Mouse (Mus musculus) lung, postnatal 4 days (tissue): ENCODE results near the gene Kbtbd12.

Source experiments
- DNase-seq, 2 experiments: peaks; one replicate each; pipeline ENCODE4 v3.0.0; 2021

The Kbtbd12 gene

GRCm38 (mm10) chr6:88545397-88545790, 92.4 kb downstream of the Kbtbd12 start:
- no peak for DNase-seq

DNA sequence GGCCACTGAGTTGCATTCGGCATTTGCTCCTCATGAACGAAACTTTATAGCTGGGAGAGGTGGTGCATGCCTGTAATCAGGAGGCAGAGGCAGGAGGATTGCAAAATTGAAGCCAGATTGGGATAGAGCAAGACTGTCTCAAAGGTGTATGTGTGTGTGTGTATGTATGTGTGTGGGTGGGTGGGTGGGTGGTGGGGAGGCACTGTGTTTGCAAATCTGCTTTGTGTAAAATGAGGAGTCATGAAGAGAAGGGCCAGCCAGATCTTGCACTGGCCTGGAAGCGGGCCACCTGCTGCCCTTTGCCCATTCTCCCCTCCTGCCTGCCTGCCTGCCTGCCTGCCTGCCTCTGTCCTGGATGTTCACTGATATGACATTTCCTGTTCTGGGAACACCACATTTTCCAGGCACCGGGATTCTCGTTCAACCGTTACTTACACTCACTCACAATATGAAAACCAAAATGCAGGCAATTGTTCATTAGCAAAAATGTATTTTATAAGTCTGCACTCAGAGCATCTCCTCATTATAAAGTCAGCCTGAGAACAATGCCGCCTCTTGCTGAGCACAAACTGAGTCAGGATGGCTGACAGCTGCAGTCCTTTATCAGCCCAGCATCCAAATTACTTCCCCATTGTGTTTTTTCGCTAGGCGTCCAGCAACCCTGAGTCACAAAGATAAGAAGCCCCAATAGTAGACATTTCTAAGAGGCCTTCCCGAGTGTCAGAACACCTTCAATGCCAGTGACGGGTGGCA, 92.9 kb downstream of the Kbtbd12 start:
- DNase-seq = no peak

DNA sequence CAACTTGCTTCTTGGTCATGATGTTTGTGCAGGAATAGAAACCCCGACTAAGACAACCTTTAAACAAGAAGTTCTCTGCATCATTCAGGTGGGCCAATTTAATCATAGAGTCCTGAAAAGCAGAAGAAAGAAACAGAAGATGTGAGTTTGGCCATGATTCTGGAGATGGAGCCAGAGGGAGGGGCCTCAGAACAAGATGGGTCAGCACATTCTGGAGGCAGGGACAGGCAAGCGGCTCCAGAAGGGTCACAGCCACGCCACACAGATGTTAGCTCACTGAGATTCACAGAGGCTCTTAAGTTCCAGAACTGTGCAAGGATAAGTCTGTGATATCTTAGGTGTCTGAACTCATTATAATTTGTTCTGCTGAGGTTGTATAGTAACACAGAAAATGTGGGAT, 93.5 kb downstream of the Kbtbd12 start:
- DNase-seq = no peak

- DNase-seq = no peak
Measured at GRCm38 (mm10) chr6:88540093-88540755, 97.5 kb downstream of the Kbtbd12 start.

DNA sequence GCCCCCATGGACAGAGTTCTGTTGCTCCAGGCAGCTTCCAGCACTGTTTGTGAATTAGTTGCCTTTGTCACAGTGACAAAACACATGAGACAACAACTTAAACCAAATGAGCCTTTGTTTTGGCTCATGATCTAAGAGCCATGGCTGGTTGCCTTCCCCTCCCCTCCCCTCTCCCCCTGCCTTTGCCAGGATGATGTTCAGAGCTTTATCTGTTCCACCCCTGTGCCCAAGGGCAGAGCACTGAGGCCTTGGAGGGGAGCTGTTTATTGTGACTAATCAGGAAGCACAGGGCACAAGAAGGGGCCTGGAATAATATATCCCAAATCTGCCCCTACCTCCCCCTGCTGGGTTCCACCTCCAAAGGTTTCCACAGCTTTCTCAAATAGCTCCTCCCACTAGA, 107.4 kb downstream of the Kbtbd12 start:
- no peak for DNase-seq

- no peak for DNase-seq
Measured at GRCm38 (mm10) chr6:88524056-88524455, 113.7 kb downstream of the Kbtbd12 start.

- no peak for DNase-seq
Measured at GRCm38 (mm10) chr6:88523451-88523850, 114.3 kb downstream of the Kbtbd12 start.

DNA sequence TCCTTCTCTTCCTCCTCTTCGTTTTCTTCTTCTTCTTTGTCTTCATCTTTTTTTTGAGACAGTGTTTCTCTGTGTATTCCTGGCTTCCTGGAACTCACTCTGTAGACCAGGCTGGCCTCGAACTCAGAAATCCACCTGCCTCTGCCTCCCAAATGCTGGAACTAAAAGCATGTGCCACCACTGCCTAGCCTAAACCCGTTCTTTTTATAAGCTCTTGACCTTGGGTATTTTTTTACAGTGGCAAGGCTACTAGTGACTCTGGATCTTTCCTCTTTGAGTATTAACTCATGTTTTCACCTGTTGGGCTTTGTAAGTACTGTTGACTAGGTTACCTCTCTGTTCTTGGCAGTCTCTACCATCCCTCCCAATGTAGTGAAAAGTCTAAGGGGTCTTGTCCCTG, 114.7 kb downstream of the Kbtbd12 start:
- no peak for DNase-seq

- no peak for DNase-seq
Measured at GRCm38 (mm10) chr6:88522606-88523005, 115.1 kb downstream of the Kbtbd12 start.

- DNase-seq = no peak
Measured at GRCm38 (mm10) chr6:88521821-88522220, 115.9 kb downstream of the Kbtbd12 start.

DNA sequence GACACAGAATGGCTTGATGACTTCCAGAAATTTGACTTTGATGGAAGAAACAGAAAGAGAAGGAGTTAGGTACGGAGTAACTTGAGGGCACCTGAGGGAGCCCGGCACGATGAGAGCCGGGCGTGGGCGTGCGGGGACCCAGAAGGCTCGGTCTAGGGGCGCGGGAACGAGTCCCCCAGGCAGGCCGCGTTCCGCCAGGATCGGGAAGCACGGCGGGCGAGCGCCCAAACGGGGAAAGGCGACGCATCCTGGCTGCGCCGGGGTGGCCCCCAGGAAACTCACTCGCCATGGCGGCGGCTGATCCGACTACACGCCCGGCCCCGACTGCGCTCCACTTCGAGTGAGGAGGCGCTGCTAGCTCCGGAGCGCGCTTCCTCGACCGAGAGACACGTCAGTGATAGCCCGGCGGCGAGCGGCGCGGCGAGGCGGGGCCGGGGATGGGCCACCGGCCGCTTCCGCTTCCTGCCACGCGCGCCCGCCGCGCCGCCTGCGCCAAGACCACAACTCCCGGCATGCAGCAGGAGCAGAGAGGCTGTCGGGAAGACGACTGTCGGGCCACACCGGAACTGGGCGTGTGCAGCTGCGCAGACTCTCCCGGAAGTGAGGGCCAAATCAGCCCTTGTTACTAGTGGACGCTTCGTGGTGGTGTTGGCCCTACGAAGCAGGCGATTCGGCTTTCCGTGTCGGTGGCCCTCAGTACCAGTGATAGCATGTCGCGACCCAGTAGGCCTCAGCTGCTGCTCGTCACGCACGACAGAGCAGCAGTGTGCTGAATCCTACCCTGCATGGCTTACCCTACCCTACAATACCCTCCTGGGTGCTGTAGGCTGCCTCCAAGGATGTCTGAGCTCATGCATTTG, 119.1 kb downstream of the Kbtbd12 start, which contains the start of gene Sec61a1:
Gene Sec61a1, minus strand, starts transcription at position 502 of the 860 bp plus-strand sequence.
- DNase-seq = peak; percentile 97 to 98

DNA sequence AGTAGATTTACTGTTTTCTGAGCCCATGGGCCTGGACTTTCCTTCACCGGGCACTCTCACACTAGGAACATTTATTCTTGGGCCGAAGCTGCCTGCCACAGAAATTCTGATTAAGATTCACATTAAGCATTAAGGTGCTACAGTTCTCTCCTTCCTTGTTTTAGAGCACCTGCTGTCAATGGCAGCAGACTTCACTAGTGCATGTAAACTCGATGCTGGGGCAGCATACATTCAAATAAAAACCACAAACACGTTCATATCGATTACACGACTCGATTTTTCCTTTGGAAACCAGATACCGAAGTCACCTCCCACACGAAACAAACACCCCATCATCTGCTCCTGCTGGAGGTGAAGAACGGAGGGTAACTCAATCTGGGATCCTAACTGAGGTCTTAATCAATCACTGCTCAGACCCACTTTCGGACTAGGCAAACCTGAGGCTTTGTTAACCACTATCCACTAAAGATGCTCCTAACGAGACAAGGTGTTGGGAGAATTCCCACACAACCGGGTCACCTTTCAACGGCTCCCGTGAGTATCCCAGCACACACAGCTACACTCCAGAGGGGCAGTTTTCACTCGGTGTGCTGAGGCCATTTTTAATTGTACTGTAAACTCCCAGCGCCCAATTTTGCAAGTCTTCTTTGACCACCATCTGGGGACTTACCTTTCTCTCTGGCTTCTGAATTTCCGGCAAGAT, 119.9 kb downstream of the Kbtbd12 start:
- DNase-seq = no peak

- no peak for DNase-seq
Measured at GRCm38 (mm10) chr6:88516667-88517066, 121.1 kb downstream of the Kbtbd12 start.

- DNase-seq = no peak
Measured at GRCm38 (mm10) chr6:88515971-88516370, 121.8 kb downstream of the Kbtbd12 start.

DNA sequence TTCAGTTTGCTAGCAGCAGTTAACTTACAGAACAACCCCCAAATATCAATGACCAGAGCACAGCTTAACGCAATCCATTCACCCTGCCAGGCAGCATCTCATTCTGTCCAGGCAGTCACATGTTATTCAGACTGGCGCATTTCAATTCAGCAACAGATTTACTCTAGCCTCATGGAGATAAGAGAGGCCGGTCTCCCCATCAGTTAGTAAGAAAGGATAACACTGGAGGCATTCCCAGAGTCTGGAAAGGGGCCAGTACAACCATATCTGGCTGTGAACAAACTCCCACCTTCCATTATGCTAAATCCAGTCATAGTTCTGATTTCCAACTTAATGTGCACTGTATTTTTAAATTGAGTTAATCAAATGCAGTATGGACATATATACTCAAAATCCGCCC, 123.2 kb downstream of the Kbtbd12 start:
- no peak for DNase-seq

DNA sequence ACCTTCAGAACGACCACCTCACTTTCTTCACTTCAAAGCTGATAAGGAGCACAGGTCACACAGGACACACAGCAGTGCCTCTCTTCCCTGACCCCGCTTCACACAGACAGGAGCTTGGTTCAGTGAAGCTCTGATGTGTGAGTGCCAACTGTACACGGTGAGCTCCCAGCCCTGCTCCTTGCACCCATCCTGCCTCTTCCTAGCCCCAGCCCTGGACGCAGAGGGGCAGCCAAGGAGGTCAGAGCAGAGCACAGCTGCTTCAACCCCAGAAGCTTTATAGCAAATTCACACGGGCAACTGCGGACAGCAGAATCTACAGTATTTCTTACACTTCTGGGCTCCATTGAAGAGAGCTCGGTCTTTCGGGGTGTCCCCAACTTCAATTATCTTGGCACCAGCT, 123.8 kb downstream of the Kbtbd12 start:
- DNase-seq = no peak

DNA sequence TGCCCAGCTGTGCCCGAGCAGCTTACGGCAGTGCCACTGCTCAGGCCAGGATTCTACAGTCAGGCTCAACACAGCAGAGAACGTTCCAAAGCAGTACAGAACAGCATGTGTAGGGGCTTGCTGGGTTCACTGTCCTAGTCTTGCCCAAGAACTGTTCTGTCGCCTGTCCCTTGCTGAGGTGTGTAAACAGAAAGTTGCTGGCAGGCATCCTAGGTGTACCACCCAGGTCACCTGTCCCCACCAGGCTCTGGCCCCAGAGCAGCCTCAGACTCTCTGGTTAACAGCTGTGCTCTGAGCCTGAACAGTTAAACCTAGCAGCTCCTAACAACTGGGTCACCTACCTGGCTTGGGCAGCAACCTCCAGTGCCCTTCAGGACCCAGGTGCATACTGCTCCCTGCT, 134.7 kb downstream of the Kbtbd12 start:
- DNase-seq = no peak

DNA sequence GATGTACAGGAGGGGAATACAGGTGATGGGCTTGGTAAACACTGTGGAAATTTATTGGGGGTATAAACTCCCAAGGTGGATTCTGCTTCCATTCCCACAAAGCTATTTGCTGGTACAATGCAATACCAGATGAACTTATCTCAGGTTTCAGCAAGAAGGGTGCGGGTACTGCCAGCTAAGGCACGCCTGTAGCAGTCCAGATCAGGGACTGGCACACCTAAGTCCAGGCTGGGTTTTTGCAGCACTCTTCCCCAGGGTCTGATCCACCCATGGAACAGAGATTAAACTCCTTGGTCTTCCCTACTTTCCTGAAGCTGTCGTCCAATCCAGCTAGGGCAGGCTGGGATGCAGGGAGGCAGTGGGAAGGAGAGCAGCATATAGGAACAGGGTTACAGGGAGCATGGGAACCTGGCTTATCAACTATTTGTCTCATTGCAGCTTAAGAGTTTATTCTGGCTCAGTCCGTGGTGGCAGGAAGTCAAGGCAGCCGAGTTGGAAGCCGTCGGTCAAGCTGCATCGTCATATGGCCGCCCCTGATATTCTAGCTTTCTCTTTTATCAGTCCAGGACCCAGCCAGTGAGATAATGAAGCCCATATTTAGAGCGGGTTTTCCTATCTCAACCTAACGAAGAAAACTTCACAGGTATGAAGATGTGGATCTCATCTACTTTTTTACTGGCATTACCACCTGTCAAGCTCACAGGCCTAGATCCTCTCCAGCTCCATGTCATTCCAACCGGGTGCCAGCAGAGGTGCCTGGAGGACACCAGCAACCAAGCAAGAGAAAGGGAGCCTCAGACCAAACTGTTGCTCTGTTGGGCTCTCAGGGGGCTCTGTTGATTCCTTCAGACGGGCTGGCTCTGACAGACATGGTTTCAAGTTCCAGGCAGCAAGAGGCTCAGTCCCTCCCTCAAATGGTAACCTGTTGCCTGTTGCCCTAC, 135.4 kb downstream of the Kbtbd12 start:
- no peak for DNase-seq

DNA sequence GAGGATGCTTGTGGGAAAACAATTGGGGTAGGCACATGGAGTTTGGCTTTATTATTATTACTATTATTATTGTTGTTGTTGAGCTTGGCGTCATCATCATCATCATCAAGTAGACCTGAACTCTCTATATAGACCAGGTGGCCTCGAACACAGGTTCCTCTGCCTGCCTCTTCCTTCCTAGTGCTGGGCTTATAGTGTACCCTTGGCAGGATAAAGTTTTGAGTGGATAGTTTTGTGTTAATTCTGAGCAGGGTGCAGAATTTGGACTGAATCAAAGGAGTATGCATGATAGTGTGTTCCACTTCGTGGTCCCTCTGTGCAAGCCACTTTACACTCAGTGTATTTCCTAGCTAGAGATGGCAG, 137.4 kb downstream of the Kbtbd12 start:
- no peak for DNase-seq

DNA sequence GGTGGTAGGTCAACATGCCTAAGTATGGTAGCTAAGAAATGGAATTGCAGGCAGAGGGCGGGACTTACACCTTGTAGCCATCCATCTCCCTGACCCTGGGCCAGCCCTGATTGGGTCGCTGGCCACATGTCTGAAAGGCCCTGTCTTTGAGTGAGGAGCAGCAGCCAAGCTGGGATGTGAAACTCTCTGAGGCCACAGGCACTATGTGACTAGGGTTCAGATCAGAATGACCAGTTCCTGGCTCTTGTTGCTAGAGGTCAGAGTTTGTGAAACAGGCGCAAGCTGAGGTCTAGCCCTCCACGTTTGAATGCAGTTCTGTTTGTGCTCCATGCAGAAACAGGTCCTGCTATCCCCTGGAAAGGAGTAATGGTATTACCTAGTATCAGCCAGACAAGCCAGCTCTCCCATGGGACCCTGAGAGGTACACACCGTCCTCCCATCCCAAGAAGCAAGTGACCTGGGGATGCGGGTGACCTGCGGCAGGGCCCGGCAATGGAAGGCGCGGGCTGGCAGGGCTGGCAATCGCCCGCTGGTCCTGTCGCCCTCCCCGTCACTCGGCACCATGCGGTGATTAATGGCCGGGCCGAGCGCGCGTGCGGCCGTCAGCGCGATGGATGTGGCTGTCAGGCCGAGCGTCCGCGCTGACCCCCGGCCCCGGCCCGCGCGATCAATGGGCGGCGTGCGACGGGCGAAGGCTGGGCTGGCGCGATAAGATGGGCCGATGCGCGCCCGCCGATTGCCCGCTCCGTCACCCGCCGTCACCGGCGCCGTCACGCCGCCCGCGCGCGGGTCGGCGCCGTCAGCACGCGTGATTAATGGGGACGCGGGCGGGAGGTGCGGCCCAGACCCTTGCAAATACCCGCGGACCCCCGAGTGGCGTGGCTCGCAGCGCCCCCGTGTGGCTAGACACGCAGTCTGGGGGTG, 138.0 kb downstream of the Kbtbd12 start:
- peak; percentile 70 to 74 for DNase-seq
